Mouse (Mus musculus): ENCODE data around the gene Tex101. TPM values are rescaled to one million over a fixed set of nuclear protein-coding genes. Genes with fewer than 3 reads are reported as not detected.
"Not testable (repeated sequence)": the region's sequence is repeated elsewhere in the genome, so short reads cannot be mapped to it uniquely, and the experiment has no call there.

The Tex101 gene
- total RNA-seq (2014; fragmentation: Nextera tagmentation) (not detected in 2 replicates), total RNA-seq (2017) (not detected in 2 replicates)

DNA sequence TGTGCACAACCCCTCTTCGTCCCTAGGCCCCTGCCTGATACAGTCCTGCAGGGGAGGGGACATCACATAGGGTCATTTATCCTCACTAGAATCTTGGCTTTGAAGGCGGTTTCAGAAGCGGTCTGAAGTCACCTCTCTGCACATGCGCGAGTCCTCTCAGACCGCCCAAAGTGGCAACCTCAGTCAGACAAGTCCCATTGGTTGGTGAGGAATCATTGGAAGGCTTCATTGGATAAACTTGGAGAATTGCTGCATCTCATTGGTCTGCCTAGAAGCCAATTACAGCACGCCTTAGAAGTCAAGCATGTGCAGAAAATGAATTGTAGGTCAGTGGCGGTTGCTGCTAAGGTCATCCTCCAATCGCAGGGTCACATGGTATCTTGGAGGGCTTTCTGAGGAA is at the start of gene Tex101:
TSS of gene Tex101 (minus strand) at position 101 of the 400 bp plus-strand sequence.
- no peak for ATAC-seq (replicated peaks; ENCODE audit: poor library complexity, severe bottlenecking)

GRCm38 (mm10) chr7:24715039-24715438 is 38.6 kb upstream of the Tex101 start:
- peak; percentile 88 for ATAC-seq (replicated peaks; ENCODE audit: poor library complexity, severe bottlenecking)

- ATAC-seq (replicated peaks; ENCODE audit: poor library complexity, severe bottlenecking) = no peak
Measured at GRCm38 (mm10) chr7:24708832-24709292, 32.4 kb upstream of the Tex101 start, which contains the start of gene BC049730. BC049730 (plus strand) TSS chr7:24709242.

- not testable (repeated sequence) for ATAC-seq (replicated peaks; ENCODE audit: poor library complexity, severe bottlenecking)
Measured at GRCm38 (mm10) chr7:24702841-24703240, 26.4 kb upstream of the Tex101 start.

- not testable (repeated sequence) for ATAC-seq (replicated peaks; ENCODE audit: poor library complexity, severe bottlenecking)
Measured at GRCm38 (mm10) chr7:24697891-24698290, 21.4 kb upstream of the Tex101 start.

DNA sequence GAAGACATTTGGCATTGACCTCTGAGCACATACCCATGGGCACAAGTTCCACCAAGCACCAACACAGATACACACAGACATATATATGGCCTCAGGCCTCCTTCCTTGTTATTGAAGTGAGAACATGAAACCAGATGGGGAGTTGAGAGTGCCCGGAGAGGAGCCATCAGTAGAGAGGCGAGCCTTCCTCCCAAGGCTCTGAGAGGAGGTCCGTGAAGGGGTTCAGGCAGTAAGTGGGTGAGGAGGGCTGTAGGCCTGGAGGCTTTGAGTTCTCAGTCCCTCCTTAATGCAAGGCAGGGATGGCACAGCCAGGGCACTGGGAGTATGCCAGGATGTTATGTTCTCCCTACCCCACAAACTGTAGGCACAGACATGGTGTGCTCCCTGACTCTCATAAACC is 16.2 kb upstream of the Tex101 start:
- not testable (repeated sequence) for ATAC-seq (replicated peaks; ENCODE audit: poor library complexity, severe bottlenecking)

- not testable (repeated sequence) for ATAC-seq (replicated peaks; ENCODE audit: poor library complexity, severe bottlenecking)
Measured at GRCm38 (mm10) chr7:24687519-24687918, 11.0 kb upstream of the Tex101 start.

DNA sequence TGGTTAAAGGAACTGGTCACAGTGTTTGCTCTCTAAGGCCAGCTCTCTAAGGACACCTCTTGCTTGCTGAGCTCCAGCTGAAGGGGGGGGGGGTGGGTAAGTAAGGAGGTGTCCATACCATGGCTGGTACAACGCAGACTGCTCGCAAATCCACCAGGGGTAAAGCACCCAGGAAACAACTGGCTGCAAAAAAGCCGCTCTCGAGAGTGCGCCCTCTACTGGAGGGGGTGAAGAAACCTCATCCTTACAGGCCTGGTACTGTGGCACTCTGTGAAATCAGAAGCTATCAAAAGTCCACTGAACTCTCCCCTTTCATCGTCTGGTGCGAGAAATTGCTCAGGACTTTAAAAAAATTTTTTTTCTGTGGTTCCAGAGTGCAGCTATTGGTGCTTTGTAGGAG is 7.6 kb upstream of the Tex101 start:
- ATAC-seq (replicated peaks; ENCODE audit: poor library complexity, severe bottlenecking) = not testable (repeated sequence)

DNA sequence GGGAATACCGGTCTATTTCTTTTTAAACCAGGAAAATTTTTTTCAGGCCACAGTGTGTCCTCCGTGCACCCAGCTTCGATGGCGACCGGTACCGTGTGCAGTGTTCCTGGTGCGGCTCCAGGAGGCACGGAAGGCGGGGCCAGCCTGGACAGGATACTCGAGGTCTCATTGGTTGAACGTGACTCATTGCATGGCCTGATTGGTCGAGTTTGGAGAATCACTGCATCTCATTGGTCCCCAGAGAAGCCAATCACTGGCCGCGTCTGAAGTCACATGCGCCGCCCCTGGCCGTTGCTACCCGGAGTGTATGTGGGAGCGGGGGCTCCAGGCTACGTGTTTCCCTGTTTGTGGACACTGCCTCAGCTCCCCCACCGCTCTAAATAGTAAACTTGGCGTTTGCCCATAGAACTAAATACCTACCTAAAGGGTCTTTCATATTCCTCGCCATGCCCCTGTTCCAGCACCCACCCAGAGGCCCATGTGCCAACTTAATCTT is 4.5 kb downstream of the Tex101 start:
- no peak for ATAC-seq (replicated peaks; ENCODE audit: poor library complexity, severe bottlenecking)

DNA sequence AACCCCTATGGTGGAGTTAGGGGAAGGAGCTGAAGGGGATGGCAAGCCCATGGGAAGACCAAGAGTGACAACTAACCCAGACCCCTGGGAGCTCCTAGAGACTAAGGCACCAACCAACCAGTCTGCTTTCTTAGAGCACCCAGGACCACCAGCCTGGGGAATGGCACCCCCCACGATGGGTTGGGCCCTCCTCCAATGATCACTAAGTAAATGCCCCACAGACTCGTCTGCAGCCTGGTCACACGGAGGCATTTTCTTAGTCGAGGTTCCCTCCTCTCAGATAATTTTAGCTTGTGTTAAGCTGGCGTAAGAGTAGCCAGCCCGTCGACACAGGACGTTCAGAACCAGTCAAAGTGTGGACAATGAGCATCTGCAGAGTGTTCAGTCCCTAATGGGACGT is 11.5 kb downstream of the Tex101 start:
- no peak for ATAC-seq (replicated peaks; ENCODE audit: poor library complexity, severe bottlenecking)

DNA sequence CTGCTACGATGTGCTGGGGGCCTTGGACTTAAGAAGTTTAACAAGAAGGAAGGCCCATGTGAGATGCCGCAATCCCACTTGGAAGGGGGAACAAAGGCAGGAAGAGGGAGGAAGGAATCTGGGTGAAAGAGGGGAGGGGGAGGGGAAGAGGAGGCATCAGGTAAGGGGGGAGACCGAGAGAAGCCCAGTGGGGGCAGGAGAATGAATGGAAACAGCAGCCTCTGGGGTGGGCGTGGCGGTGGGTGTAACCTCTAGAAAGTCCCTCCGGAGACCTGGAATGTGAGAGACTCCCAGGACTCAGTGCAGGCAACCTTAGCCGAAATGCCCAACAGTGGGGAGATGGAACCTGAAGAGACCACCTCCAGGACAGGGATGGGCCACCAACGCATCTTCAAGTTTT is 12.2 kb downstream of the Tex101 start:
- no peak for ATAC-seq (replicated peaks; ENCODE audit: poor library complexity, severe bottlenecking)

GRCm38 (mm10) chr7:24662575-24662974 is 13.9 kb downstream of the Tex101 start:
- ATAC-seq (replicated peaks; ENCODE audit: poor library complexity, severe bottlenecking) = peak; percentile 83

DNA sequence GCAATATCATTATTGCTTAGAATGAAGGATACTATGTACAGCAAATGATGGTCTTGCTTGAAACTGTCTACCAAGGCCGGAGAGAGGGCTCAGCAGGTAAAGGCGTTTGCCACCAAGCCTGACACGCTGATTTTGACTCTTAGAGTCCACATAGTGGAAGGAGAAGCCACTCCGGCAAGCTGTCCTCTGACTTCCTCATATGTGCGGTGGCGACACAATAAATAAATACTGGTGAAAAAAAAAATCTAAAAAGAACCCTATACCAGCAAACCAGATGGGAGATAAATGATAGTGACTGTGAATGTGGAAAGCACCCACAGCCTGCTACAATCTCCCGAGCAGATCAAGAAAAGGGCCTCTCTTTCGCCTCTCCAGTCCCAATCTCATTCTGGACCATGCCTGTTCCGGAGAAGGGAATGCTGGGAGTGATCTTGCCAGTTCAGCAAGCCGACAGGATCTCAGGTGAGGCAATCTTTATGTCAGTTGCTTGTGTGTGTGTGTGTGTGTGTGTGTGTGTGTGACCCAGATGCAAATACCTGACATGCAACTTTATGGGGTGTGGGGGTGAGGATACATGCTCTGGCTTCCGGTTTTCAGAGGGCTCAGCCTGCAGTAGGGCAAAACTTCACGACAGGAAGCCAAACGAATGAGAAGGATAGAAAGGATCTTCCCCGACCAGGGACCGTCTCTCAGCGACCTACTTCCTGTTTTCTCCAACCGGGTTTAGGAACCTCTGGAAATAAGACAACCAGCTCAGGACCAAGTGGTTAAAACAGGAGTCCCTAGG is 15.2 kb downstream of the Tex101 start:
- peak; percentile 67 for ATAC-seq (replicated peaks; ENCODE audit: poor library complexity, severe bottlenecking)

DNA sequence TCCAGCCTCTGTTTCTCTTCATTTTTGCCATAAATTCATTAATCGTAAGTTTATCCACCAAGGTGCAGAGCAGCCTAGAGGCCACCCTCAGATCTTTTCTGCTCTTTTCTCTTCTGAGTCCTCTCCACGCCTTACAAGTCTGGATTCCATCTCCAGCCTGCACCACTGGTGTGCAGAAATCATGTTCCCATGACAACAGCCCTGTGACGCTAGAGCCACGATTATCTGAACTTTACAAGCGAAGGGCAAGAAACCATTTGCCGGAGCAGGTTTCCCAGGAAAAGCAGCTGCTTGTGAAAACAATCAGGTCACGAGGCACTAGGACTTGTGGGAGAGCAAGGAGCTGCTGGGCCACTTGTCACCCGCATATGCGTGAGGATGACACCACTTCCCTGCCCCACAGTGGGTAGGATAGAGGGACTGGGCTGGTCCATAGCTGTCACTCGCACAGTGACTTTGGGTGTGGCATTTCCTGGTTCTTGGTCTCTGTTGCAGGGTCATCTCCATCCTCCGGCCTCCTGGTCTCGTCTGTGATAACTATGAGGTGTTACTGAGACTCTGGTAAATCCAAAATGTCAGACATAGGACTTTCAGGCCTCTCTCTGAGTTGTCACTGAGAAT is 16.6 kb downstream of the Tex101 start:
- ATAC-seq (replicated peaks; ENCODE audit: poor library complexity, severe bottlenecking) = no peak

DNA sequence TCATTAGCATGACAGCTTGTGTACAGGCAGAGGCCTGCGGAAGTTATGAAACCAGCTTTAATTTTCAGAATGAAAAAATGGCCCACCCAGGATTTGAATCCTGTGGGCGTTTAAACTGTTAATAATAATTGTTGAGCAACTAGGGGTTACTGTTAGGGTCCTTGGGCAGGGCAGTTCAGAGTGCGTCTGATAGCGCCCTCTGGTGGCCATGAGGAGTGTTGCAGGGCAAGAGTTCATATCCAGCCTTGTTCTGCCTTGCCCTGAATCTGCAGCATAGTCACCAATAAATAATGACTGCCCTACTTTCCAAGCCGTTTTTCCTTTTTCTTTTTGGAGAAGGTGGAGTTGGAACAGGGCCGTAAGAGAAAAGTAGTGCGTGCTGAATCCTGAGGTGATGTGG is 22.8 kb downstream of the Tex101 start:
- ATAC-seq (replicated peaks; ENCODE audit: poor library complexity, severe bottlenecking) = peak; percentile 97

DNA sequence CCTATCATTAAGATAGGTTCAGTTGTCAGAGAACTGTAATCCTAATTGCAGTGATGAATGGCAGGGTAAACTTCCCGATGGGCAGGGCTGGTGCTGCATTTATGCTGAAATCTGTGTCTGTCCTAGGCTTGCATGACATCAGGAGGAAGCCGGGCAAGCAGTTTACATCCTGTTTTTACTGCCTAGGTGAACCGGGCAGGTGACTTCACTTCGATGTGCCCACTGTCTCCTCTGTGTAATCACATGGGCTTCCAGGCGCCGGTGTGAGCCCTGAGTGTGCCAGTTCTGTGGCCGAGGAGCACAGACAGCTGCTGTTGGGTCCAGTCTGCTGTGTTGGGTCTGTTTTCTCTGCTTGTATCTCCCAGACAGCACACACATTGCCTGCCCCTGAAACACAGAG is 30.0 kb downstream of the Tex101 start:
- no peak for ATAC-seq (replicated peaks; ENCODE audit: poor library complexity, severe bottlenecking)

DNA sequence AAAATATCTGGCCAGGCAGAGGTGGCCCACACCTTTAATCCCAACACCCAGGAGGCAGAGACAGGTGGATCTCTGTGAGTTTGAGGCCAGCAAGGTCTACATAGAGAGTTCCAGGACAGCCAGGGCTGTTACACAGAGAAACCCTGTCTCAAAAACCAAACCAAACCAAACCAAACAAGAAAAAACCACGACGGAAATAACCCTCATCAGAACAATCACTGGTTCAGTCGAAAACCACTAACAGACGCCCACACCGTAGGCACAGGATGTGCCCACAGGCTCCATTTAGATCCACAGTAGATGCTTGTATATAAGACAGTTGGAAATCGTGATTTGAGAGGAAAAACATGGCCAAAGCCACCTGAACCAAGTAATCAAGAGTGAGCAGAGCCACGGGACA is 31.5 kb downstream of the Tex101 start:
- ATAC-seq (replicated peaks; ENCODE audit: poor library complexity, severe bottlenecking) = no peak

- no peak for ATAC-seq (replicated peaks; ENCODE audit: poor library complexity, severe bottlenecking)
Measured at GRCm38 (mm10) chr7:24644492-24644891, 32.0 kb downstream of the Tex101 start.

GRCm38 (mm10) chr7:24642491-24642890 is 34.0 kb downstream of the Tex101 start:
- peak; percentile 62 for ATAC-seq (replicated peaks; ENCODE audit: poor library complexity, severe bottlenecking)

DNA sequence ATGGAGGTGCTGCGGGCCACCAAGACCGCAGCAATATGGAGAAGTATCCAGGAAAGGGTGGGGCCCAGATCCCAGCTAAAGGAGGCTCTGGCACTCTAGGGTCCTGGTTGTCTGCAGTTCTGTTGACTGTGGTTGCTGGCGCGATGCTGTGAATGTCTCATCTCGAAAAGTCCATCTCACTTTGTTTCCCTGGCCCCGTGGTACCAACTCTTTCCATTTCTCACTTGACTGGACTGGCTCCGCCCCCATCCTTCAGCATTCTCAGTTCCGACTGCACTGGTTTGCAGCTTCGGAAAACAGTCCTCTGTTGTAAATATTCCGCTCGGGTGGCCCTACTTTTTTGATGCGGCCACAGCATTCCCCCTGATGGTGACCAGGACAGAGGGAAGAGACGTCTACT is 36.0 kb downstream of the Tex101 start:
- no peak for ATAC-seq (replicated peaks; ENCODE audit: poor library complexity, severe bottlenecking)
